Mouse (Mus musculus) embryo, embryonic 10 days (tissue): Measurements from ENCODE around the gene Optc.

ENCODE experiments used
- DNase-seq: peaks from one replicate; pipeline ENCODE4 v3.0.0-alpha.2; 2015; ENCODE audit warnings: low spot score

Gene Optc

DNA sequence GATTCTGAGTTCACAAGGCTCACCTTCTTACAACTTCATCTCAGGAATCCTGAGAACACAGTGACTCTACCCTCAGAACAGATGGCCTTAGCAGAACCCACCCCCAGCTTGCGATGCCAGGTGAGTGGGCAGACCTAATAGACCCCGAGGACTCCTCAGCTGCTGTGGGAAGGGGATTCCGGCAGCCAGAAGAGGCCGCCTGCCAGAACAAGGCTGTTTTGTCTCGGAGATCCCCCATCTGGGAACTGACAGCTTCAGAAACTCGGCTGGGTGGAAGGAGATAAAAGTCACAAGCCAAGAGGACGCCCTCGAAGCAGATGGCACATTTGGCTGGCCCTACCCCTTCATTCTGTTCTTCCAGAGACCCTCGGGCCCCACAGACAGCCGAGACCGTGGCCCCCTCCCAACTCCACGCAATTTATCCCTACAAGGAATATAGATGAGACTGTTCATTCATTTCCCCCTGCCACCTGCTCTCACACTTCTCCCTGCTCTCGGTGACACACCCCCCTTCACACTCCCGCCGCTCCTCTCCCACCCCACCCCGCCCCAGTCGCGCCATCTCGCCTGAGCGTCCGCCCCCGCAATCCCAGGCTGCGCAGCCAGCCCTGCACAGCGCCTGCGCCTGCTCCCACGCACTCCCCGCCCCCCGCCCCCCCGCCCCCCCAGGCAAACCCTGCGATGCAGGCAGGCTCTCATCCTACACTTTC is at the start of gene Optc:
TSS of gene Optc (minus strand) at position 51 of the 710 bp plus-strand sequence.
- peak; percentile 45 for DNase-seq

DNA sequence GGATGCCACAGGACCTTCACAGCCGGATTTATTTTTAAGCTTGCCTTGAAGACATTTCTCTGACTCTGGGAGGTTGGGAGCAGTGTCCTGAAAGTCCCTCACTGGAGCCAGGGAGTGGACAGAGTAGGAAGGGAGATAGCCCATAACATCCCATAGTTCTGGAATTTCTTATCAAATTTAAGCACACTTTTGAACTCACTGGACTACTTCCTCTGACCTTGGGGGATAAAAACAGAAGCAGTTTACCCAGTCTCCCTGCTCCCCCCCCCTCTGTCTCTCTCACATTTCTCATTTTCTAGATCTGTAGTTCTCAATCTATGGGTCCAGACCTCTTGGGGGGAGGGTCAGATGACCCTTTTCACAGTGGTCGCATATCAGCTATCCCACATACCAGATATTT is 46.2 kb upstream of the Optc start:
- no peak for DNase-seq

- peak; percentile 18 for DNase-seq
Measured at GRCm38 (mm10) chr1:133953261-133953742, 45.5 kb upstream of the Optc start.

- peak; percentile 23 for DNase-seq
Measured at GRCm38 (mm10) chr1:133951598-133951997, 43.8 kb upstream of the Optc start.

GRCm38 (mm10) chr1:133950061-133950782 is 42.4 kb upstream of the Optc start:
- DNase-seq: no peak

- no peak for DNase-seq
Measured at GRCm38 (mm10) chr1:133945106-133945505, 37.3 kb upstream of the Optc start.

DNA sequence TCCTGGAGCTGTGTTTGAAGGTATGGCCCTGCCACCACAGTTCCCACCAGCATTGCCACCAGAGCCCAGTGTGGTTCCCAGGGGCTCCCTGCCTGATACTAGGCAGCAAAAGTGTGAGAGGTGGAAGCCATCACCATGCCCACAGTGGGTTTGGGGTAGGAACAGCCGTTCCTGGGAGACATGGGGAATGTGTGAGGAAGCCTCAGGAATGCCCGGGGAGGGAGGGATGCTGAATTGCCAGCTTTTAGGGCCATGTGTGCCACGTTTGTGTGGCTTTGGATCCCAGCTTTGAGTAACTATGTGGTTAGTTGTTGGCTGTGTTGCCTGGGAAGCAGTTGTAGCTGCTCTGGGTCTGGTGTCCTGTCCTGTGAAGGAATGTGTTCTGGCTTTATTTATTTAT is 34.1 kb upstream of the Optc start:
- no peak for DNase-seq

GRCm38 (mm10) chr1:133941158-133941860 is 33.5 kb upstream of the Optc start:
- peak; percentile 25 for DNase-seq

GRCm38 (mm10) chr1:133940481-133941092 is 32.8 kb upstream of the Optc start:
- no peak for DNase-seq

- no peak for DNase-seq
Measured at GRCm38 (mm10) chr1:133939708-133940107, 31.9 kb upstream of the Optc start.

GRCm38 (mm10) chr1:133936169-133936568 is 28.4 kb upstream of the Optc start:
- DNase-seq: no peak

GRCm38 (mm10) chr1:133934354-133934963 is 26.7 kb upstream of the Optc start:
- DNase-seq: no peak

- DNase-seq: peak; percentile 65
Measured at GRCm38 (mm10) chr1:133933301-133934195, 25.7 kb upstream of the Optc start.

GRCm38 (mm10) chr1:133929980-133930379 is 22.2 kb upstream of the Optc start:
- no peak for DNase-seq

- no peak for DNase-seq
Measured at GRCm38 (mm10) chr1:133925223-133925622, 17.4 kb upstream of the Optc start.

GRCm38 (mm10) chr1:133924141-133924875 is 16.5 kb upstream of the Optc start:
- DNase-seq: peak; percentile 50

- no peak for DNase-seq
Measured at GRCm38 (mm10) chr1:133923071-133923470, 15.3 kb upstream of the Optc start.

DNA sequence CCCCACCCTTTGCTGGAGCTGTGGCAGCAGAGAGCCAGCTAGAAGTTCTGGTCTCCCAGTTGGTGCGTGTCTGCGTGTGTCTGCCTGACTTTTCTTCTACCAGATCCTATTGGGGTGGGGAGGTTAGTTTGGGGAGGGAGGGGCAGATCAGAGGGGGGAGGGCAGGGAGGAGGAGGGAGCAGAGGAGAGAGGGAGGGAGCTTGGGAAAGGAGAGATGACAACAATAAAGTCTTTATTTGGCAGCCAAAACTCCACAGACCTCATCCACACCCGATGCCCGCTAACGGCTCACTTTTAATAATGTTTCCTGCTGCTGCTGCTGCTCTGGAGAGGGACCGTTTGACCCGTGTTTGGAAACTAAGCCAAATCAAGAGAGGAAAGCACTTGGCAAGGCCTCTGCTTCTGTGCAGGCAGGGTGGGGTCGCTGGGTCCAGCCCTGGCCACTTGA is 13.5 kb upstream of the Optc start, which contains the start of gene Prelp:
TSS of gene Prelp (minus strand) at position 111 of the 448 bp plus-strand sequence.
- DNase-seq: no peak

- DNase-seq: no peak
Measured at GRCm38 (mm10) chr1:133920876-133921275, 13.1 kb upstream of the Optc start.

GRCm38 (mm10) chr1:133920401-133920800 is 12.6 kb upstream of the Optc start:
- DNase-seq: no peak
